Mouse (Mus musculus): Measurements from ENCODE around the gene Cavin1.

GRCm38 (mm10) chr11:100991027-100991534 lies 20.4 kb upstream of the Cavin1 start:
- TF ChIP-seq GATA1 (IDR thresholded peaks at IDR 0.05; ENCODE audit: borderline replicate concordance, low read length) (no peak), FLI1 (IDR thresholded peaks at IDR 0.05; ENCODE audit: low read length) (no peak)

All from megakaryocyte, embryonic 14.5 days (primary cell).